Mouse (Mus musculus) ES-Bruce4 (cell line): ENCODE results near the gene Nos1ap. TPM values are rescaled to one million over a fixed set of nuclear protein-coding genes. Genes with fewer than 3 reads are reported as not detected.

Experiments used
- H3K27ac ChIP-seq: 2 replicates; pipeline ENCODE4 v1.5.1; 2012; ENCODE audit warnings: low read length, inconsistent platforms; ENCODE audit not compliant: insufficient read depth
- H3K27me3 ChIP-seq: 2 replicates; pipeline ENCODE4 v1.6.1; 2012; ENCODE audit warnings: mild to moderate bottlenecking, low read length, inconsistent platforms; ENCODE audit not compliant: control insufficient read depth, poor library complexity, insufficient read depth, severe bottlenecking
- H3K36me3 ChIP-seq: 2 replicates; pipeline ENCODE4 v1.6.1; 2012; ENCODE audit warnings: inconsistent platforms, mild to moderate bottlenecking, low read length, moderate library complexity; ENCODE audit not compliant: control insufficient read depth, poor library complexity, insufficient read depth, severe bottlenecking
- H3K4me1 ChIP-seq: one replicate; pipeline ENCODE4 v1.8.1; 2011; ENCODE audit warnings: low read length; ENCODE audit not compliant: control insufficient read depth, insufficient read depth
- H3K4me3 ChIP-seq: 2 replicates; pipeline ENCODE4 v1.5.1; 2011; ENCODE audit warnings: low read depth, mild to moderate bottlenecking, low read length
- H3K9ac ChIP-seq: 2 replicates; pipeline ENCODE4 v1.6.1; 2012; ENCODE audit warnings: low read depth, mild to moderate bottlenecking, inconsistent platforms; ENCODE audit not compliant: poor library complexity, severe bottlenecking
- H3K9me3 ChIP-seq: replicated peaks from 2 replicates; pipeline ENCODE4 v1.6.1; 2012; ENCODE audit warnings: mild to moderate bottlenecking, low read length, inconsistent platforms; ENCODE audit not compliant: control insufficient read depth, poor library complexity, insufficient read depth, severe bottlenecking
- CTCF ChIP-seq: IDR thresholded peaks from one replicate; pipeline ENCODE4 v1.8.1; 2011; ENCODE audit warnings: low read depth, low read length
- EP300 ChIP-seq: IDR thresholded peaks from 2 replicates; pipeline ENCODE4 v1.6.1; 2011; ENCODE audit warnings: low read depth, low read length; ENCODE audit not compliant: insufficient read depth
- POLR2A ChIP-seq: IDR thresholded peaks from one replicate; pipeline ENCODE4 v1.8.1; 2011; ENCODE audit warnings: low read length; ENCODE audit not compliant: insufficient read depth
- polyA plus RNA-seq: library from polyadenylated mRNA; stranded (reverse); fragments of >200 nt; gene quantifications from 2 replicates; pipeline ENCODE4 v1.2.4, GENCODE M21; 2011; ENCODE audit warnings: low read depth; ENCODE audit not compliant: missing spikeins, insufficient read depth, insufficient read length

The Nos1ap gene
- polyA plus RNA-seq, 1 experiment = 4.6 TPM

- no peaks in the 10 kb centered on the region for H3K36me3 ChIP-seq
- no peak overlapping the region for H3K4me3 ChIP-seq
- H3K9me3 ChIP-seq = no peaks in the 10 kb centered on the region
- H3K27ac ChIP-seq = no peak overlapping the region
- H3K9ac ChIP-seq = no peak overlapping the region
- no peaks in the 10 kb centered on the region for H3K27me3 ChIP-seq
- TF ChIP-seq CTCF = no peak
- TF ChIP-seq POLR2A = no peak
- no peak for TF ChIP-seq EP300
- no peaks in the 10 kb centered on the region for H3K4me1 ChIP-seq
Observed at GRCm38 (mm10) chr1:170325277-170325676, 264.4 kb downstream of the Nos1ap start.

GRCm38 (mm10) chr1:170324312-170324711, 265.3 kb downstream of the Nos1ap start:
- no peak overlapping the region for H3K9ac ChIP-seq
- no peak for TF ChIP-seq EP300
- no peaks in the 10 kb centered on the region for H3K4me1 ChIP-seq
- no peaks in the 10 kb centered on the region for H3K27me3 ChIP-seq
- no peak overlapping the region for H3K27ac ChIP-seq
- H3K36me3 ChIP-seq = no peaks in the 10 kb centered on the region
- H3K9me3 ChIP-seq = no peaks in the 10 kb centered on the region
- no peak overlapping the region for H3K4me3 ChIP-seq

- Histone ChIP-seq H3K4me3 (no peak overlapping the region), H3K9me3 (no peaks in the 10 kb centered on the region), H3K4me1 (no peaks in the 10 kb centered on the region), H3K27ac (no peak overlapping the region), H3K9ac (no peak overlapping the region), H3K36me3 (no peaks in the 10 kb centered on the region), H3K27me3 (no peaks in the 10 kb centered on the region)
- TF ChIP-seq CTCF (no peak), POLR2A (no peak), EP300 (no peak)
Observed at GRCm38 (mm10) chr1:170323001-170323400, 266.7 kb downstream of the Nos1ap start.

- Histone ChIP-seq H3K36me3 (no peaks in the 10 kb centered on the region), H3K4me1 (no peaks in the 10 kb centered on the region), H3K27ac (no peak overlapping the region), H3K4me3 (no peak overlapping the region), H3K9ac (no peak overlapping the region), H3K27me3 (no peaks in the 10 kb centered on the region), H3K9me3 (no peaks in the 10 kb centered on the region)
- TF ChIP-seq CTCF (no peak), EP300 (no peak), POLR2A (no peak)
Observed at GRCm38 (mm10) chr1:170322046-170322445, 267.6 kb downstream of the Nos1ap start.

GRCm38 (mm10) chr1:170311431-170311830, 278.2 kb downstream of the Nos1ap start:
- H3K9me3 ChIP-seq = no peaks in the 10 kb centered on the region
- no peaks in the 10 kb centered on the region for H3K4me1 ChIP-seq
- H3K27ac ChIP-seq = no peak overlapping the region
- H3K9ac ChIP-seq = no peak overlapping the region
- no peaks in the 10 kb centered on the region for H3K36me3 ChIP-seq
- H3K4me3 ChIP-seq = no peak overlapping the region
- no peaks in the 10 kb centered on the region; the same call in 1 of the 2 replicates for H3K27me3 ChIP-seq
- TF ChIP-seq POLR2A (no peak), EP300 (no peak), CTCF (no peak)

- Histone ChIP-seq H3K4me3 (no peak within 1 kb of the TSS), H3K27ac (no peak within 1 kb of the TSS), H3K9ac (no peak within 1 kb of the TSS), H3K4me1 (no peaks in the 10 kb centered on the region), H3K9me3 (no peaks in the 10 kb centered on the region), H3K36me3 (no peaks in the 10 kb centered on the region), H3K27me3 (no peaks in the 10 kb centered on the region; the same call in 1 of the 2 replicates)
- TF ChIP-seq EP300 = no peak
- no peak for TF ChIP-seq CTCF
- TF ChIP-seq POLR2A = no peak
Observed at GRCm38 (mm10) chr1:170308503-170308902, 281.2 kb downstream of the Nos1ap start, which contains the start of gene Spata46. Spata46 (plus strand) TSS chr1:170308803.
